Mouse (Mus musculus): ENCODE measurements around the gene Ssh2. TPM values are rescaled to one million over a fixed set of nuclear protein-coding genes. Genes with fewer than 3 reads are reported as not detected.

Gene Ssh2
- total RNA-seq, 2 experiments from 2014 or later: 44.9 to 46.5 TPM

DNA sequence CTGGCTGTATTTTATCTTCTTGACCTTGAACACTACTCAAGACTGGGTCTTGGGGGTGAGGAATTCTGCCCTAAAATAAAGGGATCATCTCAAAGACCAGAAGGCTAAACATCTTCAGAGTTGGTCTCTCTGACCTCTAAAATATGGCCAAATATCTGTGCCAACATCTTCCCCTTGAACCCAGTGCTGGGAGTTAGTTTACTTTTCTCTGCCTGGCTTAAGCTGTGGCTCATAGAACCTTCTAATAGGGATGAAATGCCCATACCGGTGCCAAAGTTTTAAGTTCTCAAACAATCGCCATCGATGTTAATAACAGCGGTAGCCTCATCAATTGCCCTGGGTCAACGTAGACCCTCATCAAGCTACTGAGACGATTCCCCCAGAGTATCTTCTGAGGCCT, 245.8 kb downstream of the Ssh2 start:
- no peak for DNase-seq (ENCODE audit: low spot score in 2 of 2)

DNA sequence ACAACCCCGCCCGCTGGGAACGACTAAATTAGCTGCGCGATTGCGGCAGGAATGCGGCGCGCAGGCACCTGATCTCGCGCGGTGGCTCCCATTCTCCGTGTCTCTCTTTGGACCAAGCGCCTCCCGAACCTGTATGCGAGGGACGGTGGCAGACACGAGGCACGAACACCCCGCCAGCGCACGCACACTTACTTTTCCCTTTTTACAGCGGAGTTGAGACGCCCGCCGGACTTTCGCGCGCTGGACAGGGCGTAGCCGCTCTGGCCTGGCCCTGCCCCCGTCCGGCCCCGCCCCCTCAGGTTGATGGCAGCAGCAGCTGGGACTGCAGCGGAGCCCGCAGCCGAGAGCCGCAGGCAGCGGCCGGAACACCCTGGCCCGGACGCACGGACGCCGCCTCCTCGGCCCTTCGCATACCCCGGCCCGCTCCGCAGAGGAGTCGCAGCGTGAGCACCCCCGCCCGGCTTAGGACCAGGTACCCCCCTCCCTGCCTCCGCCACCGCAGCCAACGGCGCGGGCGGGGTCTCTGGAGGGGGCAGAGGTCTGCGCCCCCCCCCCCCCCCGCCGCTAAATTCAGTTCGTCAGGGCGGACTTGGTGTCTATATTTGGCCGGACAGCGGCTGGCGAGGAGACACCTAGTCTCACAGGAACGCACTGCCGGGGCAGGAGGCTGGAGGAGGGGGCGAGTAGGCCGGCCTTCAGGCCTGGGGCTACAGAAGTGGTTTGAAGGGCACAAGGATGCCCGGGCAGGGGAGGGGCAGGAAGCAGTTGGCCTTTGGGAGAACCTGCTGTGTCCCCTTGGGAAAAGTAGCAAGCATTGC, 246.4 kb downstream of the Ssh2 start, which contains the start of gene Coro6:
Coro6 (plus strand) TSS at position 129 of the 818 bp plus-strand sequence.
- DNase-seq (ENCODE audit: low spot score in 2 of 2): peak in 1 of 2 experiments; percentile 37

GRCm38 (mm10) chr11:77463101-77463445, 247.0 kb downstream of the Ssh2 start:
- DNase-seq (ENCODE audit: low spot score in 2 of 2): no peak

GRCm38 (mm10) chr11:77463786-77464185, 247.7 kb downstream of the Ssh2 start:
- no peak for DNase-seq (ENCODE audit: low spot score in 2 of 2)

- no peak for DNase-seq (ENCODE audit: low spot score in 2 of 2)
These were observed 248.6 kb downstream of the Ssh2 start for GRCm38 (mm10) chr11:77464684-77465083.

- no peak for DNase-seq (ENCODE audit: low spot score in 2 of 2)
These were observed 249.0 kb downstream of the Ssh2 start for GRCm38 (mm10) chr11:77465111-77465510.

DNA sequence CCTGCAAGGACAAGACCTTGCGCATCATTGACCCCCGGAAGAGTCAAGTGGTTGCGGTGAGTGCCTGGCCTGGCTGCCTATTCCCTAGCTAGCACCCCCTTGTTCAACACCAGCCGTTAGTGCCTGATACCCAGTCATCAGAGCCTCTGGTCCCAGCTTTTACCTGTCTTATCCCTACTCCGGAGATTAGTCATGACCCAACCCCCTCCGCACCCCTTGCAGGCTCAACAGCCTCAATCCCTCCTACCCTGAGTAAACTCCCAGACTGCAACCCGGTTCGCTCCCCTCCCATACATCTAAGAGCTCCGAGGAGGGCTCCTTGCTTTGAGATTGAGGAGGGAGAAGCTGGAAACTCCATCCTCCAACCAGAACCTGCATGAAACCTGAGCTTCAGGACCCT, 250.5 kb downstream of the Ssh2 start:
- no peak for DNase-seq (ENCODE audit: low spot score in 2 of 2)

- peak; percentile 72 to 80 for DNase-seq (ENCODE audit: low spot score in 2 of 2)
These were observed 251.1 kb downstream of the Ssh2 start for GRCm38 (mm10) chr11:77467157-77467556.

GRCm38 (mm10) chr11:77467784-77468183, 251.7 kb downstream of the Ssh2 start:
- peak; percentile 80 to 87 for DNase-seq (ENCODE audit: low spot score in 2 of 2)

GRCm38 (mm10) chr11:77468397-77468796, 252.3 kb downstream of the Ssh2 start:
- no peak for DNase-seq (ENCODE audit: low spot score in 2 of 2)

DNA sequence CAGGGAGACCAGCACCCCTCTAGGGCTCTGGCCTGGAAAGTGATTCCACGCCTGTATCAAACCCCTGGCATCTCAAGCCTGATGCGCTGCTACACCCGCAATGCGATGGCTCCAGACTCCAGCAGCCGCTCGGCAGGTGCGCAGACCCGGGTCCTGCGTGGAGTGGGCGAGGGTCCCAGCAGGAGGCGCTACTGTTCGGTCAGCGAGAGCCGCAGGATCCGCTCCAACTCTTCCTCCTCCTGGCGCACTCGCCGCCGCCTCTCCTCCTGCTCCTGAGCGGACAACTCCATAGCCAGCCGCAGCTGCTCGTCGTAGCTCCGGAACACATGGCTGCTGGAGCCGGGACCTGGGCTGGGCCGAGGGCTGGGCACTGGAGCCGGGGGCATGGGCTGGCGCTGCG, 255.3 kb downstream of the Ssh2 start:
- no peak for DNase-seq (ENCODE audit: low spot score in 2 of 2)

DNA sequence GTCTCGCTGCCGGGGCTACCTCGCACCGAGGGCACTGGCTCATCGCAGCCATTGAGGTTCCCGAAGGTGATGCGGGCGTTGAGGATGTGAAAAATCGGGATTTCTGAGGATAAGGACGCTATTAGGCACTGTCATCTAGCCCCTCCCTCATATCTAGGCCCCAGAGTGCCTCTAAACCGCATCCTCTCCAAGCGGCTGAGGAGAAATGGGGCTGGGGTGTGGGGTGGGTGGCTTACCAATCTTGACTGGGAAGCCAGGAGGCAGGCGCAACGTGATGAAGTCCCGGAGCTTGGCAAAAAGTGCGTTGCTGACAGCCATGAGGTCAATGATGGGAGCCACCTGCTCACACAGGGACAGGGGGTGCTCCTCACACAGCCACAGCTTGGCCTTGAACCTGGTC, 256.7 kb downstream of the Ssh2 start:
- no peak for DNase-seq (ENCODE audit: low spot score in 2 of 2)

GRCm38 (mm10) chr11:77476216-77476615, 260.1 kb downstream of the Ssh2 start:
- no peak for DNase-seq (ENCODE audit: low spot score in 2 of 2)

GRCm38 (mm10) chr11:77476895-77477294, 260.8 kb downstream of the Ssh2 start:
- no peak for DNase-seq (ENCODE audit: low spot score in 2 of 2)

DNA sequence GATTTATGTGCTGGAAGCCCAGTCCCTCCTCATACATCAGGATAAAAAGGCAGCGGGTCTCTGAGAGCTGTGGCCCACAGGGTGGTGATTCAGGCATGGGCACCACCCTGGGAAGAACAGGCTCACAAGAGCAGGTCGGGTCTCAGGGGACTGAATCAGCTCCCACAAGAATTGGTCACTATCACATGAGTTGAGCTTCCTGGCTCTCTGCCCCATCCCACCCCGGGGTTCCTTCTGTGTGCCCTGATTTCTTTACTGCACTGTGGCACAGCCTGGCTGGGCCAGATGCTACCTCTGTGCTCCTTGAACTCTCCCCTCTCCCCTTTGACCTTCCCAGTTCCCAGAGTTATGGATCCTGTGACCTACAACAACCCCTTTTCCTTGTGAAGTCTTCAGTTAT, 267.0 kb downstream of the Ssh2 start:
- DNase-seq (ENCODE audit: low spot score in 2 of 2): no peak

GRCm38 (mm10) chr11:77483510-77484255, 267.6 kb downstream of the Ssh2 start:
- DNase-seq (ENCODE audit: low spot score in 2 of 2): no peak

DNA sequence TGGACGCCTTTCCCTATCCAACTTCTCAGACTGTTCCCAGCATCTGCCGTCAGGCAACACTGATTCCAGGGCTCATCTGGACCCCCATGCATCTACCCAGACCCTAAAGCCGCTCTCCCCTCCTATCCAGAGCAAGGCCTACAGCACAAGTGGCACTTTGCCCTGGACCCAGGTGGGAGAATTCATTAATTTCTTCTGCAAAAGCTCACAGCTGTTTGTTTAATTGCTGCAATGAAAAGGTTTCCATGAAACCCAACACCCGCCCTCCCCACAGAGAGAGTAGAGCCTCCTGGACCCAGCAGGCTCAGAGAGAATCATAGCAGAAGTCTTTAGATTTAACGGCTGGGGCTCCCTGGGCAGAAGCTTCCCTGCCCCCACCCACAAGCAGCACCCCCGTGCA, 269.1 kb downstream of the Ssh2 start:
- DNase-seq (ENCODE audit: low spot score in 2 of 2): no peak

GRCm38 (mm10) chr11:77486798-77487197, 270.7 kb downstream of the Ssh2 start:
- peak; percentile 56 to 61 for DNase-seq (ENCODE audit: low spot score in 2 of 2)

- peak in 1 of 2 experiments; percentile 54 for DNase-seq (ENCODE audit: low spot score in 2 of 2)
These were observed 272.9 kb downstream of the Ssh2 start for GRCm38 (mm10) chr11:77488771-77489581.

DNA sequence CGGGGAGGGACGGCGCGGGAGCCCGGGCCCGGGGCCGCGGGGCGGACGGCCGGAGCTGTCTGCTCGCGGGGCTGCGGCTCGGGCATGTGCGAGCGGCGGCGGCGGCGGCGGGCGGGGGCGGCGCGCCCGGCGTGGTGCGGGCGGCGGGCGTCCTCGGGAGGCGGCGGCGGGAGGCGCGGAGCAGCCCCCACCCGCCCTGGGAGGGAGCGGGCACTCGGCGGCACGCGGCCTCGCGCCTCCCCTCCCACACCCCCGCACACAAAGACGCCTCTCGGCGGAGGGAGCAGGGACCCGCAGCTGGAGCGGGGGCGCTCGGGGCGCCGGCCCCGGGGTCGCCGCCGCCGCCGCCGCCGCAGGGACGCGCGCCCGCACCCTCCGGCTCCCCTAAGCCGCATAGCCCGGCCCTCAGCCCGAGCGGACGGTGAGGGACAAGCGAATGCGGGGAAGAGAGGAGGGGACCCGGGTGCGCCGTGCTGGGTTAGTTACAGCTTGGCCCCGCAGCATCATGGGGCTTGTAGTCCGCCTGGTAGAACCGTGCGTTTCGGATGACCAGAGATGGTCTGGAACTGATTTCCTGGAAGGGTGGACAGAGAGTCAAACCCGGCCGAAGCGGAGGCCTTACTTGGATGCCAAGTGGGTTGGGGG, 273.6 kb downstream of the Ssh2 start, which contains the start of gene Ankrd13b:
Ankrd13b (minus strand) TSS at position 88 of the 645 bp plus-strand sequence.
- peak; percentile 78 to 84 for DNase-seq (ENCODE audit: low spot score in 2 of 2)

DNA sequence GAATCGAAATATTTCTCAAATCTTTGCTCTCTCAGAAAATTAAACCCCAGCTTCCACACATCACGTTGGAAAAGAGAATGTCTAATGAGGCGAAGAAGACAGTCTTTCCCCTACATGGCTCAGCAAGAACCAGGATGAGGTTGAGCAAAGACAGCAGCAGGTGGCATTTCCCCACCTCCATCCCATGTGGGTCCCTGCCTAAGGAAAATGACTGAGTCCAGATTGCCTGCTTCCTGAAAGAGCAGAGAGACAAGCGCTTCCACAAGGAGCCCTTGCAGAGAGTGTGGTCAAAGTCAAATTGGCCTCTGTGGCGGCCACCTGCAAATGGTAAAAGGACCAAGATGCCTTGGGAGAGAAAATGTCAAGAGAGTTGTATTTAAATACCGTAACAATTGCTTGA, 274.4 kb downstream of the Ssh2 start:
- DNase-seq (ENCODE audit: low spot score in 2 of 2): no peak
